Mouse (Mus musculus): ENCODE results near the gene Tstd1.

The Tstd1 gene

GRCm38 (mm10) chr1:171454926-171455325 is 36.3 kb downstream of the Tstd1 start:
- no peak for DNase-seq (ENCODE audit: low read depth, low spot score)

- DNase-seq (ENCODE audit: low read depth, low spot score): no peak
Observed at GRCm38 (mm10) chr1:171457568-171457967, 38.9 kb downstream of the Tstd1 start.

DNA sequence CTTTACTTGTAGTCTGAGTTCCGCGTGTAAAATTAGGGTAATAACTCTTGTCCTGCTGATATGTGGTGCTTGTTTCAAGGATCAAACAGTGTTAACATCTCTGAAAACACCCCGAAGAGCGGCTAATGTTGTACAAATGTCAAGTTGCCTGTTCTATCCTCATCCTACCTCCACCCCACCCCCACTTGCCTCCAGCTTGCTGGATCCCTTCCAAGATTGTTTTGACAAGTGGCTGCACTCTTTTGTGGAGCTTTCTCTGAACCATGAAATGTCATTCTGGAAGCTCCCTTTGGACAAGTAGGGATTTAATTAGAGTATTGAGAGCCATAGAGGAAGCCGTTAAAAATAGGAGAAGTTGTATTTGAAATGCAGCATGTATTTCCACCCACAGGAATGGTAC is 41.1 kb downstream of the Tstd1 start:
- DNase-seq (ENCODE audit: low read depth, low spot score): no peak

GRCm38 (mm10) chr1:171460551-171461503 is 42.2 kb downstream of the Tstd1 start:
- DNase-seq (ENCODE audit: low read depth, low spot score): no peak

- DNase-seq (ENCODE audit: low read depth, low spot score): no peak
Observed at GRCm38 (mm10) chr1:171463133-171463532, 44.5 kb downstream of the Tstd1 start.

DNA sequence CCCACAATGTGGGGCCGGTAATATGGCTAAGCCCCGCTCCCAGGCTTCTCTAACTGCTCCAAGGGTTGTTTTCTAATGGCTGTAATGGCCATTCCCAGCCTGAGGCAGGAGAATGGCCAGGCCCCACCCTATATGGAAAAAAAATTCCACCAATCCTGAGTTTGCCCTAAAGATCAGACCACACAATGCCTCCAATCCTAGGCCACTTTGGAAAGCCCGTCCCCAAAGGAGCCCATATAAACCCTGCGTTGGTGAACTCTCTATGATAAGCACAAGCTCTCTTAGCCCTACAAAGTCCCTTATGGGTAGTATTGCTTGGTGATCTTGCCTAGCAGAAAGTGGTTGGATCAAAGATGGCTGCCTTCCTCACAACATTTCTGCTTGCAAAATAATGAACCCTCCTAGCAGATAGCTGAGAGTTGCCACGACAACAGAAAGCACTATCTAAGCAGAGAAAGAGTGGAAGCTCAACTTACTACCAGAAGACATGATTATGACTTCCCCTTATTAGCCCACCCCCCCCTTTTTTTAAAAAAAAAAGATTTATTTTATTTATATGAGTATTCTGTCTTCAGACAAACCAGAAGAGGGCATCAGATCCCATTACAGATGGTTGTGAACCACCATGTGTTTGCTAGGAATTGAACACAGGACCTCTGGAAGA is 47.2 kb downstream of the Tstd1 start:
- DNase-seq (ENCODE audit: low read depth, low spot score): no peak

GRCm38 (mm10) chr1:171466565-171466964 is 47.9 kb downstream of the Tstd1 start:
- DNase-seq (ENCODE audit: low read depth, low spot score): no peak

DNA sequence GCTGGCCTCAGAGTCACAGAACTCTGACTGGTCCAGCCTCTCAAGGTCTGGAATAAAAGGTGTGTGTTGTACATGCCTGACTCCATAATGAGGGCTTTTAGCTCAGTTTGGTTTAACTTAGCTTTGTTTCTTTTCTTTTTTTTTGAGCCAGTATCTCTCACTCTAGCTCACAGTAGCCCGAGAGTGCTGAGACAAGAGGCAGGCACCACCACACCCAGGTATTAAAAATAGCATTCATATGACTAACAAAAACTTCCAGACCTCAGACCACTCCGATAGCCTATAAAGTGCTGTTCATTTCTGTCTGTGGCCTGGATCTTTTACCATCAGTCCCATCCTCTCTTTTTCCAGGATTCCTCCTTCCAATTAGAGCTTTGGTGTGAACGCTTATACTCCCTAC is 51.0 kb downstream of the Tstd1 start:
- no peak for DNase-seq (ENCODE audit: low read depth, low spot score)

Data from retina, adult 2 months (tissue).